ENCODE assay signal across 24 mouse cellular contexts in the genomic region with DNA sequence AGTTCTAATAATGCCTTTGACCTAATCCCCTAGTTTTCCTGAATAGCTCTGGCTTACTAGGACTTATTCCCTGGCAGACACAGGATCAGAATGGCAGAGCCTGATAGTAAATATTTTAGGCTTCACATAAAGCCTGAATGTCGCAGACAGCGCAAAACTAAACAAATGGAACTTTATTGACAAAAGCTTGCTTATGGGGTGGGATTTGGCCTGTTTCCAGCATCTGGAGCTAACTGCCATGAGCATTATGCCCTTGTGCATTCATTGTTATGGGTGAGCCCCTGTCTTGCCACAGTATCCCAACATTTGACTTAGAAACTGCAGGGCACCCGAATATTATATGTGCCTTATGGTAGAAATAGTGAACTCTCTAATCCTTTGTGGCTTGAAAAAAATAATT.
"Had no signal": no experiment of that assay in that cellular context is flagged by ENCODE, and none has a peak within 500 bp of the region (broad histone marks: within the 10 kb centered on the region; RNA-seq: fewer than 3 reads in every experiment).

No protein-coding gene starts in this region.

- H3K4me1 ChIP-seq: heart, embryonic 15.5 days had no signal

- H3K9me3 ChIP-seq: heart, embryonic 13.5 days; heart, embryonic 15.5 days; hindbrain, embryonic 12.5 days; kidney, embryonic 15.5 days; limb, embryonic 13.5 days; limb, embryonic 15.5 days had no signal

- H3K36me3 ChIP-seq: heart, embryonic 13.5 days; heart, embryonic 15.5 days; hindbrain, embryonic 12.5 days; kidney, embryonic 15.5 days; limb, embryonic 13.5 days; limb, embryonic 15.5 days had no signal

- ATAC-seq: hindbrain, embryonic 16.5 days; intestine, embryonic 16.5 days had no signal

- H3K4me2 ChIP-seq: heart, embryonic 11.5 days; heart, embryonic 13.5 days; heart, embryonic 15.5 days; hindbrain, embryonic 12.5 days; hindbrain, embryonic 14.5 days; kidney, embryonic 15.5 days; limb, embryonic 13.5 days; limb, embryonic 15.5 days had no signal

- H3K27ac ChIP-seq: heart, adult 2 months; heart, embryonic 13.5 days; heart, embryonic 15.5 days; hindbrain, embryonic 12.5 days; hindbrain, embryonic 14.5 days; kidney, embryonic 15.5 days; kidney, postnatal 0 days; limb, embryonic 13.5 days; limb, embryonic 15.5 days had no signal

- H3K27me3 ChIP-seq: heart, embryonic 13.5 days; heart, embryonic 15.5 days; hindbrain, embryonic 12.5 days; limb, embryonic 13.5 days; limb, embryonic 15.5 days had no signal

- DNase-seq: gastrocnemius, postnatal 14 days; gastrocnemius, postnatal 36 days; heart, adult 2 months; heart, postnatal 14 days; heart, postnatal 36 days; kidney, adult 11 months; kidney, adult 2 months; kidney, adult 9 months; kidney, postnatal 14 days; kidney, postnatal 36 days; layer of hippocampus, adult 9-11 months; layer of hippocampus, postnatal 36 days; left cerebral cortex, postnatal 4 days had no signal

- H3K9ac ChIP-seq: heart, embryonic 13.5 days; heart, embryonic 15.5 days; hindbrain, embryonic 12.5 days; hindbrain, embryonic 14.5 days; kidney, embryonic 15.5 days; limb, embryonic 13.5 days; limb, embryonic 15.5 days had no signal

- H3K4me3 ChIP-seq: heart, adult 2 months; heart, embryonic 13.5 days; heart, embryonic 15.5 days; hindbrain, embryonic 12.5 days; kidney, embryonic 15.5 days; limb, embryonic 13.5 days; limb, embryonic 15.5 days had no signal
